Mouse (Mus musculus): ENCODE data around the gene Gm21693. TPM values are rescaled to one million over a fixed set of nuclear protein-coding genes. Genes with fewer than 3 reads are reported as not detected.

The Gm21693 gene
- not detected for polyA plus RNA-seq (2017; shearing (Covaris generic))

GRCm38 (mm10) chrY:3345229-3345628 lies at the start of gene Gm21693:
Gene Gm21693, minus strand, starts transcription at chrY:3345329.

GRCm38 (mm10) chrY:3306349-3306748 lies 38.8 kb downstream of the Gm21693 start, which contains the start of gene Gm21677:
Gene Gm21677, minus strand, starts transcription at chrY:3306449.

Other genes with a start within 250 kb of the Gm21693 start
- not detected for gene Gm21677, start 38.9 kb downstream of the Gm21693 start, polyA plus RNA-seq (2017; shearing (Covaris generic))
- not detected for gene Gm21704, start 64.8 kb upstream of the Gm21693 start, polyA plus RNA-seq (2017; shearing (Covaris generic))
- gene Gm21708, start 64.8 kb upstream of the Gm21693 start, polyA plus RNA-seq (2017; shearing (Covaris generic)), result not detected

All from inflammation-experienced regulatory T-cells (primary cell).